Mouse (Mus musculus): ENCODE measurements around the gene Prkca. TPM values are rescaled to one million over a fixed set of nuclear protein-coding genes. Genes with fewer than 3 reads are reported as not detected.

Prkca gene
- polyA plus RNA-seq, 1 experiment: 5.4 TPM

GRCm38 (mm10) chr11:108340293-108340692 lies 3.4 kb downstream of the Prkca start:
- Histone ChIP-seq H3K4me3 (ENCODE audit: insufficient read depth, low read depth, low read length) (no peak overlapping the region), H3K27me3 (replicated peaks; ENCODE audit: control insufficient read depth, insufficient read depth, low read length) (no peaks in the 10 kb centered on the region), H3K36me3 (ENCODE audit: control insufficient read depth, insufficient read depth, low read length) (no peaks in the 10 kb centered on the region), H3K4me1 (ENCODE audit: control insufficient read depth, insufficient read depth, low read length) (no peaks in the 10 kb centered on the region; the same call in 1 of the 2 replicates), H3K27ac (ENCODE audit: insufficient read depth, low read depth, low read length) (no peak overlapping the region)
- DNase-seq: no peak
- 87% methylated on average over 4 of the region's 4 CpGs for WGBS
- TF ChIP-seq POLR2A (IDR thresholded peaks at IDR 0.05; ENCODE audit: low read depth, low read length) (no peak), CTCF (conservative IDR thresholded peaks at IDR 0.05; ENCODE audit: insufficient read depth, insufficient read length, low read depth, low read length) (no peak)

GRCm38 (mm10) chr11:108336445-108336844 lies 7.3 kb downstream of the Prkca start:
- WGBS: 41% methylated on average over 5 of the region's 5 CpGs
- Histone ChIP-seq H3K27ac (ENCODE audit: insufficient read depth, low read depth, low read length) (no peak overlapping the region), H3K4me3 (ENCODE audit: insufficient read depth, low read depth, low read length) (no peak overlapping the region), H3K27me3 (replicated peaks; ENCODE audit: control insufficient read depth, insufficient read depth, low read length) (no peaks in the 10 kb centered on the region), H3K4me1 (ENCODE audit: control insufficient read depth, insufficient read depth, low read length) (no peaks in the 10 kb centered on the region), H3K36me3 (ENCODE audit: control insufficient read depth, insufficient read depth, low read length) (no peaks in the 10 kb centered on the region)
- DNase-seq: peak; percentile 14
- TF ChIP-seq POLR2A (IDR thresholded peaks at IDR 0.05; ENCODE audit: low read depth, low read length): no peak
- no peak for TF ChIP-seq CTCF (conservative IDR thresholded peaks at IDR 0.05; ENCODE audit: insufficient read depth, insufficient read length, low read depth, low read length)

GRCm38 (mm10) chr11:108335536-108335935 lies 8.2 kb downstream of the Prkca start:
- TF ChIP-seq POLR2A (IDR thresholded peaks at IDR 0.05; ENCODE audit: low read depth, low read length) (no peak), CTCF (conservative IDR thresholded peaks at IDR 0.05; ENCODE audit: insufficient read depth, insufficient read length, low read depth, low read length) (no peak)
- H3K36me3 ChIP-seq (ENCODE audit: control insufficient read depth, insufficient read depth, low read length): no peaks in the 10 kb centered on the region
- H3K27ac ChIP-seq (ENCODE audit: insufficient read depth, low read depth, low read length): no peak overlapping the region
- 85% methylated on average over 4 of the region's 4 CpGs for WGBS
- H3K27me3 ChIP-seq (replicated peaks; ENCODE audit: control insufficient read depth, insufficient read depth, low read length): no peaks in the 10 kb centered on the region
- peak; percentile 54 for DNase-seq
- H3K4me3 ChIP-seq (ENCODE audit: insufficient read depth, low read depth, low read length): no peak overlapping the region
- H3K4me1 ChIP-seq (ENCODE audit: control insufficient read depth, insufficient read depth, low read length): no peaks in the 10 kb centered on the region

- Histone ChIP-seq H3K36me3 (ENCODE audit: control insufficient read depth, insufficient read depth, low read length) (no peaks in the 10 kb centered on the region), H3K4me1 (ENCODE audit: control insufficient read depth, insufficient read depth, low read length) (no peaks in the 10 kb centered on the region), H3K27ac (ENCODE audit: insufficient read depth, low read depth, low read length) (no peak overlapping the region), H3K27me3 (replicated peaks; ENCODE audit: control insufficient read depth, insufficient read depth, low read length) (no peaks in the 10 kb centered on the region), H3K4me3 (ENCODE audit: insufficient read depth, low read depth, low read length) (no peak overlapping the region)
- 68% methylated on average over 3 of the region's 3 CpGs for WGBS
- DNase-seq: no peak
- TF ChIP-seq CTCF (conservative IDR thresholded peaks at IDR 0.05; ENCODE audit: insufficient read depth, insufficient read length, low read depth, low read length): no peak
- TF ChIP-seq POLR2A (IDR thresholded peaks at IDR 0.05; ENCODE audit: low read depth, low read length): no peak
Observed at GRCm38 (mm10) chr11:108334658-108335057, 9.1 kb downstream of the Prkca start.

- Histone ChIP-seq H3K27me3 (replicated peaks; ENCODE audit: control insufficient read depth, insufficient read depth, low read length) (no peaks in the 10 kb centered on the region), H3K27ac (ENCODE audit: insufficient read depth, low read depth, low read length) (no peak overlapping the region), H3K4me1 (ENCODE audit: control insufficient read depth, insufficient read depth, low read length) (no peaks in the 10 kb centered on the region), H3K4me3 (ENCODE audit: insufficient read depth, low read depth, low read length) (no peak overlapping the region), H3K36me3 (ENCODE audit: control insufficient read depth, insufficient read depth, low read length) (no peaks in the 10 kb centered on the region)
- TF ChIP-seq CTCF (conservative IDR thresholded peaks at IDR 0.05; ENCODE audit: insufficient read depth, insufficient read length, low read depth, low read length) (no peak), POLR2A (IDR thresholded peaks at IDR 0.05; ENCODE audit: low read depth, low read length) (no peak)
- no peak for DNase-seq
- WGBS: 53% methylated on average over 8 of the region's 8 CpGs
Observed at GRCm38 (mm10) chr11:108333583-108334379, 9.9 kb downstream of the Prkca start.

- no peak for DNase-seq
- no peak for TF ChIP-seq POLR2A (IDR thresholded peaks at IDR 0.05; ENCODE audit: low read depth, low read length)
- TF ChIP-seq CTCF (conservative IDR thresholded peaks at IDR 0.05; ENCODE audit: insufficient read depth, insufficient read length, low read depth, low read length): no peak
- no peaks in the 10 kb centered on the region for H3K36me3 ChIP-seq (ENCODE audit: control insufficient read depth, insufficient read depth, low read length)
- no peaks in the 10 kb centered on the region for H3K27me3 ChIP-seq (replicated peaks; ENCODE audit: control insufficient read depth, insufficient read depth, low read length)
- no peak overlapping the region for H3K4me3 ChIP-seq (ENCODE audit: insufficient read depth, low read depth, low read length)
- no peaks in the 10 kb centered on the region for H3K4me1 ChIP-seq (ENCODE audit: control insufficient read depth, insufficient read depth, low read length)
- 48% methylated on average over 5 of the region's 5 CpGs for WGBS
- no peak overlapping the region for H3K27ac ChIP-seq (ENCODE audit: insufficient read depth, low read depth, low read length)
Observed at GRCm38 (mm10) chr11:108333006-108333405, 10.7 kb downstream of the Prkca start.

GRCm38 (mm10) chr11:108330818-108331217 lies 12.9 kb downstream of the Prkca start:
- no peak overlapping the region for H3K27ac ChIP-seq (ENCODE audit: insufficient read depth, low read depth, low read length)
- no peak overlapping the region for H3K4me3 ChIP-seq (ENCODE audit: insufficient read depth, low read depth, low read length)
- TF ChIP-seq CTCF (conservative IDR thresholded peaks at IDR 0.05; ENCODE audit: insufficient read depth, insufficient read length, low read depth, low read length) (no peak), POLR2A (IDR thresholded peaks at IDR 0.05; ENCODE audit: low read depth, low read length) (no peak)
- H3K36me3 ChIP-seq (ENCODE audit: control insufficient read depth, insufficient read depth, low read length): no peaks in the 10 kb centered on the region
- DNase-seq: no peak
- H3K4me1 ChIP-seq (ENCODE audit: control insufficient read depth, insufficient read depth, low read length): no peaks in the 10 kb centered on the region
- H3K27me3 ChIP-seq (replicated peaks; ENCODE audit: control insufficient read depth, insufficient read depth, low read length): no peaks in the 10 kb centered on the region
- 85% methylated on average over 11 of the region's 11 CpGs for WGBS
